Mouse (Mus musculus): ENCODE data around the gene Pex26. TPM values are rescaled to one million over a fixed set of nuclear protein-coding genes. Genes with fewer than 3 reads are reported as not detected.
A peak's percentile ranks its signal among the peaks of the same experiment; 100 is the strongest.

Gene Pex26
- polyA plus RNA-seq, 1 experiment from 2014 or later: 15.2 TPM

- DNase-seq (ENCODE audit: low spot score) (no peak), ATAC-seq (ENCODE audit: low FRiP score) (no peak)
- H3K27me3 ChIP-seq (ENCODE audit: control insufficient read depth, insufficient read depth, low read length): no peaks in the 10 kb centered on the region
- H3K4me3 ChIP-seq (replicated peaks; ENCODE audit: low read length): no peak overlapping the region
- no peak overlapping the region for H3K4me2 ChIP-seq (replicated peaks)
- H3K36me3 ChIP-seq (replicated peaks; ENCODE audit: control insufficient read depth, insufficient read depth): no peaks in the 10 kb centered on the region
- 45% methylated on average over 13 of the region's 13 CpGs for WGBS
- no peaks in the 10 kb centered on the region for H3K4me1 ChIP-seq (replicated peaks; ENCODE audit: control insufficient read depth, insufficient read depth, low read length)
- H3K27ac ChIP-seq: no peak overlapping the region
- no peaks in the 10 kb centered on the region for H3K9me3 ChIP-seq (ENCODE audit: control insufficient read depth, low read length)
- no peak overlapping the region for H3K9ac ChIP-seq
These were observed 38.4 kb upstream of the Pex26 start for GRCm38 (mm10) chr6:121145010-121145604.

- Histone ChIP-seq H3K36me3 (replicated peaks; ENCODE audit: control insufficient read depth, insufficient read depth) (no peaks in the 10 kb centered on the region), H3K4me1 (replicated peaks; ENCODE audit: control insufficient read depth, insufficient read depth, low read length) (no peaks in the 10 kb centered on the region), H3K9me3 (ENCODE audit: control insufficient read depth, low read length) (no peaks in the 10 kb centered on the region), H3K27me3 (ENCODE audit: control insufficient read depth, insufficient read depth, low read length) (no peaks in the 10 kb centered on the region), H3K27ac (no peak overlapping the region), H3K4me2 (replicated peaks) (no peak overlapping the region), H3K4me3 (replicated peaks; ENCODE audit: low read length) (no peak overlapping the region), H3K9ac (no peak overlapping the region)
- ATAC-seq (ENCODE audit: low FRiP score): no peak
- 23% methylated on average over 8 of the region's 8 CpGs for WGBS
- DNase-seq (ENCODE audit: low spot score): no peak
These were observed 37.6 kb upstream of the Pex26 start for GRCm38 (mm10) chr6:121145906-121146305.

GRCm38 (mm10) chr6:121146798-121147197 lies 36.7 kb upstream of the Pex26 start:
- WGBS: 37% methylated on average over 4 of the region's 4 CpGs

GRCm38 (mm10) chr6:121148360-121148759 lies 35.1 kb upstream of the Pex26 start:
- Histone ChIP-seq H3K9ac (no peak overlapping the region), H3K36me3 (replicated peaks; ENCODE audit: control insufficient read depth, insufficient read depth) (no peaks in the 10 kb centered on the region), H3K9me3 (ENCODE audit: control insufficient read depth, low read length) (no peaks in the 10 kb centered on the region), H3K27me3 (ENCODE audit: control insufficient read depth, insufficient read depth, low read length) (no peaks in the 10 kb centered on the region), H3K4me3 (replicated peaks; ENCODE audit: low read length) (no peak overlapping the region), H3K4me1 (replicated peaks; ENCODE audit: control insufficient read depth, insufficient read depth, low read length) (no peaks in the 10 kb centered on the region), H3K4me2 (replicated peaks) (no peak overlapping the region), H3K27ac (no peak overlapping the region)
- ATAC-seq (ENCODE audit: low FRiP score) (no peak), DNase-seq (ENCODE audit: low spot score) (no peak)
- WGBS: 58% methylated on average over 3 of the region's 3 CpGs

More at GRCm38 (mm10) chr6:121146798-121147197, 36.7 kb upstream of the Pex26 start:
- Histone ChIP-seq H3K27me3 (ENCODE audit: control insufficient read depth, insufficient read depth, low read length) (no peaks in the 10 kb centered on the region), H3K4me1 (replicated peaks; ENCODE audit: control insufficient read depth, insufficient read depth, low read length) (no peaks in the 10 kb centered on the region), H3K36me3 (replicated peaks; ENCODE audit: control insufficient read depth, insufficient read depth) (no peaks in the 10 kb centered on the region), H3K9ac (no peak overlapping the region), H3K9me3 (ENCODE audit: control insufficient read depth, low read length) (no peaks in the 10 kb centered on the region), H3K27ac (no peak overlapping the region), H3K4me3 (replicated peaks; ENCODE audit: low read length) (no peak overlapping the region), H3K4me2 (replicated peaks) (no peak overlapping the region)
- DNase-seq (ENCODE audit: low spot score) (no peak), ATAC-seq (ENCODE audit: low FRiP score) (no peak)

- no peaks in the 10 kb centered on the region for H3K4me1 ChIP-seq (replicated peaks; ENCODE audit: control insufficient read depth, insufficient read depth, low read length)
- 78% methylated on average over 3 of the region's 3 CpGs for WGBS
- H3K4me2 ChIP-seq (replicated peaks): no peak overlapping the region
- no peaks in the 10 kb centered on the region for H3K9me3 ChIP-seq (ENCODE audit: control insufficient read depth, low read length)
- no peak overlapping the region for H3K4me3 ChIP-seq (replicated peaks; ENCODE audit: low read length)
- no peaks in the 10 kb centered on the region for H3K36me3 ChIP-seq (replicated peaks; ENCODE audit: control insufficient read depth, insufficient read depth)
- no peak overlapping the region for H3K9ac ChIP-seq
- no peak overlapping the region for H3K27ac ChIP-seq
- H3K27me3 ChIP-seq (ENCODE audit: control insufficient read depth, insufficient read depth, low read length): no peaks in the 10 kb centered on the region
- ATAC-seq (ENCODE audit: low FRiP score): no peak
- no peak for DNase-seq (ENCODE audit: low spot score)
These were observed 34.0 kb upstream of the Pex26 start for GRCm38 (mm10) chr6:121149420-121149819.

- Histone ChIP-seq H3K27me3 (ENCODE audit: control insufficient read depth, insufficient read depth, low read length) (no peaks in the 10 kb centered on the region), H3K4me3 (replicated peaks; ENCODE audit: low read length) (no peak overlapping the region), H3K36me3 (replicated peaks; ENCODE audit: control insufficient read depth, insufficient read depth) (no peaks in the 10 kb centered on the region), H3K9me3 (ENCODE audit: control insufficient read depth, low read length) (no peaks in the 10 kb centered on the region), H3K9ac (no peak overlapping the region), H3K4me1 (replicated peaks; ENCODE audit: control insufficient read depth, insufficient read depth, low read length) (no peaks in the 10 kb centered on the region), H3K4me2 (replicated peaks) (no peak overlapping the region), H3K27ac (no peak overlapping the region)
- ATAC-seq (ENCODE audit: low FRiP score) (no peak), DNase-seq (ENCODE audit: low spot score) (no peak)
- WGBS: 97% methylated on average over 8 of the region's 8 CpGs
These were observed 33.3 kb upstream of the Pex26 start for GRCm38 (mm10) chr6:121150126-121150525.

- DNase-seq (ENCODE audit: low spot score) (no peak), ATAC-seq (ENCODE audit: low FRiP score) (0 out of 2 replicates have a peak, but pooled peaks have one; percentile 27)
- no peaks in the 10 kb centered on the region for H3K27me3 ChIP-seq (ENCODE audit: control insufficient read depth, insufficient read depth, low read length)
- no peaks in the 10 kb centered on the region for H3K4me1 ChIP-seq (replicated peaks; ENCODE audit: control insufficient read depth, insufficient read depth, low read length)
- no peaks in the 10 kb centered on the region for H3K9me3 ChIP-seq (ENCODE audit: control insufficient read depth, low read length)
- no peak overlapping the region for H3K9ac ChIP-seq
- no peak overlapping the region for H3K4me2 ChIP-seq (replicated peaks)
- WGBS: 55% methylated on average over 6 of the region's 6 CpGs
- no peak overlapping the region for H3K4me3 ChIP-seq (replicated peaks; ENCODE audit: low read length)
- no peak overlapping the region for H3K27ac ChIP-seq
- H3K36me3 ChIP-seq (replicated peaks; ENCODE audit: control insufficient read depth, insufficient read depth): no peaks in the 10 kb centered on the region
These were observed 31.7 kb upstream of the Pex26 start for GRCm38 (mm10) chr6:121151732-121152131.

- ATAC-seq (ENCODE audit: low FRiP score) (no peak), DNase-seq (ENCODE audit: low spot score) (no peak)
- H3K36me3 ChIP-seq (replicated peaks; ENCODE audit: control insufficient read depth, insufficient read depth): no peaks in the 10 kb centered on the region
- no peaks in the 10 kb centered on the region for H3K27me3 ChIP-seq (ENCODE audit: control insufficient read depth, insufficient read depth, low read length)
- no peak overlapping the region for H3K4me2 ChIP-seq (replicated peaks)
- 85% methylated on average over 8 of the region's 8 CpGs for WGBS
- H3K4me3 ChIP-seq (replicated peaks; ENCODE audit: low read length): no peak overlapping the region
- no peaks in the 10 kb centered on the region for H3K4me1 ChIP-seq (replicated peaks; ENCODE audit: control insufficient read depth, insufficient read depth, low read length)
- H3K27ac ChIP-seq: no peak overlapping the region
- no peak overlapping the region for H3K9ac ChIP-seq
- H3K9me3 ChIP-seq (ENCODE audit: control insufficient read depth, low read length): no peaks in the 10 kb centered on the region
These were observed 30.3 kb upstream of the Pex26 start for GRCm38 (mm10) chr6:121153177-121153576.

- H3K9ac ChIP-seq: no peak overlapping the region
- H3K36me3 ChIP-seq (replicated peaks; ENCODE audit: control insufficient read depth, insufficient read depth): no peaks in the 10 kb centered on the region
- no peaks in the 10 kb centered on the region for H3K27me3 ChIP-seq (ENCODE audit: control insufficient read depth, insufficient read depth, low read length)
- no peaks in the 10 kb centered on the region for H3K9me3 ChIP-seq (ENCODE audit: control insufficient read depth, low read length)
- H3K27ac ChIP-seq: no peak overlapping the region
- no peaks in the 10 kb centered on the region for H3K4me1 ChIP-seq (replicated peaks; ENCODE audit: control insufficient read depth, insufficient read depth, low read length)
- H3K4me3 ChIP-seq (replicated peaks; ENCODE audit: low read length): no peak overlapping the region
- no peak overlapping the region for H3K4me2 ChIP-seq (replicated peaks)
- no peak for ATAC-seq (ENCODE audit: low FRiP score)
- no peak for DNase-seq (ENCODE audit: low spot score)
- 86% methylated on average over 16 of the region's 16 CpGs for WGBS
These were observed 28.8 kb upstream of the Pex26 start for GRCm38 (mm10) chr6:121154451-121155300.

All from hindbrain, embryonic 14.5 days (tissue).